Mouse (Mus musculus) spleen, postnatal 14 days (tissue): ENCODE measurements around the gene Slc7a14.

Experiments used
- DNase-seq, 2 experiments: peaks; one replicate each; pipeline ENCODE4 v3.0.0; 2021 to 2022; ENCODE audit warnings: low spot score in 2 of 2

Slc7a14 gene

GRCm38 (mm10) chr3:31261418-31262014 is 48.7 kb downstream of the Slc7a14 start:
- DNase-seq, result no peak

GRCm38 (mm10) chr3:31260964-31261346 is 49.2 kb downstream of the Slc7a14 start:
- DNase-seq, result no peak

- no peak for DNase-seq
Observed at GRCm38 (mm10) chr3:31260329-31260963, 49.7 kb downstream of the Slc7a14 start.

- no peak for DNase-seq
Observed at GRCm38 (mm10) chr3:31259553-31260255, 50.5 kb downstream of the Slc7a14 start.

GRCm38 (mm10) chr3:31254427-31254826 is 55.8 kb downstream of the Slc7a14 start:
- no peak for DNase-seq

- DNase-seq, result no peak
Observed at GRCm38 (mm10) chr3:31253862-31254261, 56.3 kb downstream of the Slc7a14 start.

GRCm38 (mm10) chr3:31252566-31252965 is 57.6 kb downstream of the Slc7a14 start:
- no peak for DNase-seq

GRCm38 (mm10) chr3:31243478-31243877 is 66.7 kb downstream of the Slc7a14 start:
- DNase-seq, result no peak

GRCm38 (mm10) chr3:31240840-31241239 is 69.3 kb downstream of the Slc7a14 start:
- no peak for DNase-seq

- no peak for DNase-seq
Observed at GRCm38 (mm10) chr3:31239645-31240044, 70.5 kb downstream of the Slc7a14 start.

GRCm38 (mm10) chr3:31237936-31238335 is 72.2 kb downstream of the Slc7a14 start:
- DNase-seq, result no peak

- no peak for DNase-seq
Observed at GRCm38 (mm10) chr3:31236146-31236545, 74.0 kb downstream of the Slc7a14 start.

- DNase-seq, result no peak
Observed at GRCm38 (mm10) chr3:31234356-31234755, 75.8 kb downstream of the Slc7a14 start.

- DNase-seq, result no peak
Observed at GRCm38 (mm10) chr3:31233746-31234312, 76.3 kb downstream of the Slc7a14 start.

- DNase-seq, result no peak
Observed at GRCm38 (mm10) chr3:31229281-31229680, 80.9 kb downstream of the Slc7a14 start.

- no peak for DNase-seq
Observed at GRCm38 (mm10) chr3:31228487-31228886, 81.7 kb downstream of the Slc7a14 start.

GRCm38 (mm10) chr3:31223551-31223950 is 86.6 kb downstream of the Slc7a14 start:
- DNase-seq, result no peak

GRCm38 (mm10) chr3:31220040-31220439 is 90.1 kb downstream of the Slc7a14 start:
- DNase-seq, result no peak

GRCm38 (mm10) chr3:31219483-31219882 is 90.7 kb downstream of the Slc7a14 start:
- no peak for DNase-seq

- no peak for DNase-seq
Observed at GRCm38 (mm10) chr3:31217523-31217922, 92.7 kb downstream of the Slc7a14 start.

- no peak for DNase-seq
Observed at GRCm38 (mm10) chr3:31213802-31214201, 96.4 kb downstream of the Slc7a14 start.

- DNase-seq, result no peak
Observed at GRCm38 (mm10) chr3:31212205-31213038, 97.8 kb downstream of the Slc7a14 start.
